10 mouse cellular contexts compared by ENCODE assay signal in genomic region chr19:58759423-58759822, GRCm38 (mm10). TPM values are rescaled to one million over a fixed set of nuclear protein-coding genes. Genes with fewer than 3 reads are reported as not detected.
DNase-seq lines count a peak whose midpoint lies in the region; ATAC-seq and TF ChIP-seq lines count a peak whose summit lies in the region.
"Had no signal": no experiment of that assay in that cellular context is flagged by ENCODE, and none has a peak within 500 bp of the region (broad histone marks: within the 10 kb centered on the region; RNA-seq: fewer than 3 reads in every experiment).

Gene Pnliprp2 (plus strand): TSS chr19:58759719.

- TF ChIP-seq CTCF in intestine, postnatal 0 days (IDR thresholded peaks at IDR 0.05; ENCODE audit: low read depth) = no peak
- TF ChIP-seq CTCF in stomach, postnatal 0 days (IDR thresholded peaks at IDR 0.05; ENCODE audit: low read depth) = no peak

- no peak within 1 kb of the TSS for H3K4me3 ChIP-seq in intestine, postnatal 0 days (ENCODE audit: low read depth, low read length)
- no peak within 1 kb of the TSS for H3K4me3 ChIP-seq in liver, embryonic 11.5 days (ENCODE audit: low read depth, low read length)
- no peak within 1 kb of the TSS for H3K4me3 ChIP-seq in stomach, postnatal 0 days (ENCODE audit: low read depth, low read length)
- H3K4me3 ChIP-seq: forebrain, embryonic 12.5 days had no signal

- H3K9me3 ChIP-seq in intestine, postnatal 0 days (ENCODE audit: control insufficient read depth) = peaks cover 3% of the 10 kb centered on the region; the same call in 1 of the 2 replicates
- H3K9me3 ChIP-seq in liver, embryonic 11.5 days (ENCODE audit: control insufficient read depth, low read length) = no peaks in the 10 kb centered on the region
- no peaks in the 10 kb centered on the region for H3K9me3 ChIP-seq in stomach, postnatal 0 days (ENCODE audit: control insufficient read depth, low read length)

- no peak for TF ChIP-seq EP300 in stomach, postnatal 0 days (optimal IDR thresholded peaks at IDR 0.05)

- no peaks in the 10 kb centered on the region for H3K27me3 ChIP-seq in intestine, postnatal 0 days (replicated peaks; ENCODE audit: control insufficient read depth, insufficient read depth, low read length)
- H3K27me3 ChIP-seq in liver, embryonic 11.5 days (replicated peaks; ENCODE audit: control insufficient read depth, insufficient read depth, low read length) = no peaks in the 10 kb centered on the region
- H3K27me3 ChIP-seq in stomach, postnatal 0 days (ENCODE audit: control insufficient read depth, insufficient read depth, low read length) = no peaks in the 10 kb centered on the region

- peaks cover 13% of the 10 kb centered on the region; the same call in 1 of the 2 replicates for H3K4me1 ChIP-seq in intestine, postnatal 0 days (replicated peaks; ENCODE audit: control insufficient read depth, insufficient read depth, low read length)
- H3K4me1 ChIP-seq in liver, embryonic 11.5 days (replicated peaks; ENCODE audit: control insufficient read depth, insufficient read depth, low read length) = no peaks in the 10 kb centered on the region
- no peaks in the 10 kb centered on the region; the same call in 1 of the 2 replicates for H3K4me1 ChIP-seq in stomach, postnatal 0 days (replicated peaks; ENCODE audit: control insufficient read depth, insufficient read depth)

- peak; percentile 94 for ATAC-seq in intestine, postnatal 0 days
- ATAC-seq in liver, embryonic 11.5 days (replicated peaks; ENCODE audit: low FRiP score) = peak; percentile 49; the same call in 1 of the 2 replicates
- ATAC-seq in stomach, postnatal 0 days (ENCODE audit: low FRiP score, low TSS enrichment) = peak; percentile 96

- no peaks in the 10 kb centered on the region for H3K36me3 ChIP-seq in intestine, postnatal 0 days (ENCODE audit: control insufficient read depth, insufficient read depth)
- no peaks in the 10 kb centered on the region for H3K36me3 ChIP-seq in liver, embryonic 11.5 days (ENCODE audit: control insufficient read depth, insufficient read depth, low read length)
- no peaks in the 10 kb centered on the region for H3K36me3 ChIP-seq in stomach, postnatal 0 days (ENCODE audit: control insufficient read depth, insufficient read depth, low read length)
- H3K36me3 ChIP-seq: forebrain, embryonic 12.5 days had no signal

- H3K4me2 ChIP-seq in intestine, postnatal 0 days (replicated peaks; ENCODE audit: low read depth) = peak within 1 kb of the TSS; percentile 38
- no peak within 1 kb of the TSS for H3K4me2 ChIP-seq in liver, embryonic 11.5 days
- no peak within 1 kb of the TSS for H3K4me2 ChIP-seq in stomach, postnatal 0 days (replicated peaks; ENCODE audit: low read depth)
- H3K4me2 ChIP-seq: forebrain, embryonic 12.5 days had no signal

- WGBS in intestine, postnatal 0 days = 26% methylated on average over 9 of the region's 9 CpGs
- 49% methylated on average over 9 of the region's 9 CpGs for WGBS in liver, embryonic 11.5 days
- WGBS in stomach, postnatal 0 days = 30% methylated on average over 9 of the region's 9 CpGs

- H3K27ac ChIP-seq in intestine, postnatal 0 days (ENCODE audit: low read depth, low read length) = peak within 1 kb of the TSS; percentile 79
- H3K27ac ChIP-seq in liver, embryonic 11.5 days (ENCODE audit: low read depth, low read length) = no peak within 1 kb of the TSS
- H3K27ac ChIP-seq in stomach, postnatal 0 days (replicated peaks) = peak within 1 kb of the TSS; percentile 63; the same call in 1 of the 2 replicates
- H3K27ac ChIP-seq: forebrain, embryonic 12.5 days had no signal

- H3K9ac ChIP-seq in intestine, postnatal 0 days (ENCODE audit: low read depth, low read length) = no peak within 1 kb of the TSS; the same call in 1 of the 2 replicates
- no peak within 1 kb of the TSS for H3K9ac ChIP-seq in liver, embryonic 11.5 days (ENCODE audit: low read depth, low read length)
- no peak within 1 kb of the TSS for H3K9ac ChIP-seq in stomach, postnatal 0 days (ENCODE audit: low read length)
- H3K9ac ChIP-seq: forebrain, embryonic 12.5 days had no signal

- peak; percentile 7 for DNase-seq in retina, postnatal 1 day
- no peak for DNase-seq in retina, embryonic 14.5 days (ENCODE audit: low spot score)
- DNase-seq in liver, embryonic 11.5 days (ENCODE audit: low spot score) = peak; percentile 44
- DNase-seq in stomach, postnatal 0 days (ENCODE audit: low spot score) = peak; percentile 95
- DNase-seq in cerebellum, adult 9-11 months = no peak
- DNase-seq in layer of hippocampus, postnatal 36 days = no peak

RNA-seq across cellular contexts. Expression of gene Pnliprp2, which starts in this region (rescaled TPM):
- 5.2 and 5.3 TPM in 2 replicates for polyA plus RNA-seq in intestine, postnatal 0 days (2015; fragmentation: Nextera tagmentation; extraction: Ambion mirVana)
- polyA plus RNA-seq in liver, embryonic 11.5 days (2014; fragmentation: Nextera tagmentation; extraction: Ambion mirVana) = 5.6 and 5.8 TPM in 2 replicates
- 3.9 and 4.2 TPM in 2 replicates for polyA plus RNA-seq in stomach, postnatal 0 days (2015; fragmentation: Nextera tagmentation; extraction: Ambion mirVana)
- total RNA-seq in layer of hippocampus, postnatal 36 days (2021) = under 1 TPM; 0.22 to 0.33 TPM
- total RNA-seq: heart, adult 8-10 months had no signal
- polyA plus RNA-seq: forebrain, embryonic 12.5 days; neural tube, embryonic 14.5 days had no signal

Comparison
In these comparisons a context has a peak if more than half of its experiments do, and no peak if none do; other contexts are left out.
1. DNase-seq: peak in retina, postnatal 1 day (single experiment), liver, embryonic 11.5 days (single experiment) and stomach, postnatal 0 days (single experiment); none in retina, embryonic 14.5 days (single experiment), cerebellum, adult 9-11 months (single experiment) and layer of hippocampus, postnatal 36 days (0 of 2).
2. Peak in every context shown above with its lines, with median percentiles within 50 percentile points of each other: ATAC-seq.